Mouse (Mus musculus): ENCODE results near the gene Ist1.

DNA sequence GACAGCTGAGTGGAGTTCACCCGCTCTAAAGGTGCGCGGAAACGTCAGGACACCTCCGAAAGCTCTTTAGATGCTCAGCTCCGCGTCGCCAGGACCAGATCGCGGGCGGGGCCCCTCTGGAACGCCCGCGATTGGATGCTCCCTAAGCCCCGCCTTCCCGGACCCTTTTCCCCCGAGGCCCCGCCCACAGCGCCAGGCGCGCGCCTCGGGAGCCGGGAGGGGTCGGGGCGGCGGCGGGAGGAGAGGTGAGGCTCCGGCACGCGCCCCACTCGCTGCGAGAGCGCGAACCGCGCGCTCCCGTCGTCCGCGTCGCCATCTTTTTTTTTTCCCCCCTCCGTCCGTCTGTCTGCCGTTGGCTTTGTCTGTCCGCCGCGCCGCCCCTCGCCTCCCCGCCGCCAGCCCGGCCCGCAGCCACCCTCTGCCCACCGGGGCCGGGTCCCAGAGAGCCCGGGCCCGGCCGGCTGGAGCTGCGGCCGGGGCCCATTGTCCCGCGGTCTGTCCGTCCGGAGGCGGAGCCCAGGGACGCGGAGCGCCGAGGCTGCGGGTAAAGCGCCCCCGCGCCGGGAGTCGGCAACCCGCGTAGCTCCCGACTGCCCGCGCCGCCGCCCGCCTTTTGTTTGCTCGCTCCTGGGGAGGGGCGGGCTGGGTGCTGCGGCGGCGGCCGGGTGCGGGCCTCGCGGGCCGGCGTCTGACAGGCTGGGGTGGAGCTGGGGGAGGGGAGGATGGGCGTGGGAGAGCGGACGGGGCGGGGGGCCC, 12.4 kb upstream of the Ist1 start, which contains the start of gene Zfp821:
- no peak for TF ChIP-seq CTCF (IDR thresholded peaks at IDR 0.05; ENCODE audit: extremely low read depth, insufficient read depth, insufficient read length, insufficient replicate concordance)
- peak; percentile 0; the same call in 1 of the 2 replicates for TF ChIP-seq POLR2A (IDR thresholded peaks at IDR 0.05; ENCODE audit: low read depth, low read length)
